Mouse (Mus musculus): ENCODE data around the gene Il27ra.
A peak's percentile ranks its signal among the peaks of the same experiment; 100 is the strongest.
"Not testable (repeated sequence)": the region's sequence is repeated elsewhere in the genome, so short reads cannot be mapped to it uniquely, and the experiment has no call there.

The Il27ra gene

GRCm38 (mm10) chr8:84019738-84020137 lies 22.7 kb downstream of the Il27ra start:
- DNase-seq (ENCODE audit: low spot score) = no peak

DNA sequence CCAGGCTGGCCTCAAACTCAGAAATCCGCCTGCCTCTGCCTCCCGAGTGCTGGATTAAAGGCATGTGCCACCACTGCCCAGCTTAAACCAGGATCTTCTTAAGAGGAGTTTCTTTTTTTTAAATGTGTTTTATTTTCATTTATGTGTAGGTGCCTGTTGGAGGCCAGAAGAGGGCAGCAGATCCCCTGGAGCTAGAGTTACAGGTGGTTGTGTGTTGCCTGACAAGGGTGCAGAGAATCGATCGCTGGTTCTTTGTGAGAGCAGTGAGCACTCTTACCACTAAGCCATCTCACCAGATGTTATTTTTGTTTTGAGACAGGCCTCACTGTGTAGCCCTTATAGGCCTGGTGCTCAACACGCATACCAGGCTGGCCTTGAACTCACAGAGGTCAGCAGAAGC lies 26.6 kb downstream of the Il27ra start:
- DNase-seq (ENCODE audit: low spot score) = no peak

GRCm38 (mm10) chr8:84012499-84013165 lies 29.8 kb downstream of the Il27ra start:
- no peak for DNase-seq (ENCODE audit: low spot score)

- no peak for DNase-seq (ENCODE audit: low spot score)
Measured at GRCm38 (mm10) chr8:84011705-84012498, 30.5 kb downstream of the Il27ra start, which contains the start of gene 2210011C24Rik. Gene 2210011C24Rik, minus strand, starts transcription at chr8:84012171.

DNA sequence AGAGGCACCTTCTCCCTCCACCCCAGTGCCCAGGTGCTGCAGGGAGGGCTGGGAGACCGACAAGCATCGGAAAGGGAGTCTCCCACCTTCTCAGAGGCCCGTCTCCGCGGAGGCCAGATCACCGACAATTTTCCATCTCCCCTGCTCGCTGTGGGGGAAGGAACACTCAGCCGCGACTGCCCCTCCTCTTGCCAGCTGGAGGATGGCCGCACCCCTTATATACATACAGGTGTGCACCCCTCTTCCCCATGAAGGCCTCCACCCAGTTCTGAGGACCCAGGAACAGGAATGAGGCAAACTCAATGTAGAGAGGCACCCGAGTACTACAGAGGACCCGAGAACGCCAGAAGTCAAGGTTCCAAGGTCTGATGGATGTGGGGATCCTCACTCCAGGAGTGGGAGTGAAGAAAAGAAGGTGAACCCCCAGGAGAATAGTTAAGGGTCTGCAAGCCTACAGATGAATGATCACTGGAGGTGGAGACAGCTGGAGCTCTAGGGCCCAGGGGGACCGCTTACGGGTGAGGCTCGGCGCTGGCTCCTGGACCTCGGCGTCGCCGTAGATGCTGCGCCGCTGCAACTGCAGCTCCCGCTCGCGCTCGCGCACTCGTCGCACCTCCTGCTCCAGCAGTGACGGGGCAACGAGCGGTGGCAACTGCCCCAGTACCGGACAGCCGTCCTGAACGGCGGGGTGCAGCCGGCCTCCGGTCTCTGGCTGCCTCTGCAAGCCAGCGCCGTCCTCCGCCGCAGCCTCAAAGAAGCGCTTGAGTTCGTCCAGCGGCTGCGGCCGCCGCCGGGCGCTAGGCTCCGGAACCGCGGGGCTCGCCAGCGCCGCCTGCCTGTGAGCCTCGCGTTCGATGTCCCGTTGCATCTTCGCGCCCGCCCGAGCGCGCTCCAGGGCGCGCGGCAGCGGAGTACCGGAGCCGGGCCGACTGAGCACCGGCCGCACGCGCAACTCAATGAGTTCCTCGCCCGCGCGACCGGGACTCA lies 31.5 kb downstream of the Il27ra start:
- peak; percentile 82 for DNase-seq (ENCODE audit: low spot score)

- peak; percentile 84 for DNase-seq (ENCODE audit: low spot score)
Measured at GRCm38 (mm10) chr8:84009876-84010275, 32.5 kb downstream of the Il27ra start.

GRCm38 (mm10) chr8:84008362-84008761 lies 34.0 kb downstream of the Il27ra start:
- no peak for DNase-seq (ENCODE audit: low spot score)

GRCm38 (mm10) chr8:84005502-84005901 lies 36.9 kb downstream of the Il27ra start:
- not testable (repeated sequence) for DNase-seq (ENCODE audit: low spot score)

- peak; percentile 93 for DNase-seq (ENCODE audit: low spot score)
Measured at GRCm38 (mm10) chr8:84004533-84005201, 37.7 kb downstream of the Il27ra start.

DNA sequence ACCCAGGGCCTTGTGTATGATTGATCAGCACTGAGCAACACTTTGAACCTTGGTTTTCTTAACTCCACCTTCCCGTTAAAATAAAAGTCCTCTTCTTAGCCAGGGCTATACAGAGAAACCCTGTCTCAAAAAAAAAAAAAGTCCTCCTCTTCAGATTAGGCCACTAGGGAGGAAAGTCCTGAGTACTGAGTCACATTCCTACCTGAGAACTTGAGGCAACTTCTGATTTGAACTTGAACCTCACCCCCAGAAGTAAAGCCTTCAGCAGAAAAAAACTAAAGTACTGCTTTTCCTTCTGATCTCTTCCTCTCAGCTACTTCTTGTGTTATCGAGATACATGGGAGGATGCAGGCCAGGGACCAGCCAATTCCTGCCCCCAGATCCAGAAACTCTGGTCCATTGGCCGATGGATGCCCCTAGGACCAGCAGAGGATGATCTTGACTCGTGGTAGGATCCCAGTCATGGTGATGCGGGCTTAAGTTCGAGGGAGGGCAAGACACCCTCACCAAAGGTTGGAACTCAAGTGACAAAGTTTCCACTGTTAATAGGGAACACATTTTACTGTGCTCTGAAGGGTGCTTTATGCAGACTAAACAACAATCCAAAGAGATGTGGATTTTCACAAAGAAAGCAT lies 38.7 kb downstream of the Il27ra start:
- DNase-seq (ENCODE audit: low spot score) = no peak

DNA sequence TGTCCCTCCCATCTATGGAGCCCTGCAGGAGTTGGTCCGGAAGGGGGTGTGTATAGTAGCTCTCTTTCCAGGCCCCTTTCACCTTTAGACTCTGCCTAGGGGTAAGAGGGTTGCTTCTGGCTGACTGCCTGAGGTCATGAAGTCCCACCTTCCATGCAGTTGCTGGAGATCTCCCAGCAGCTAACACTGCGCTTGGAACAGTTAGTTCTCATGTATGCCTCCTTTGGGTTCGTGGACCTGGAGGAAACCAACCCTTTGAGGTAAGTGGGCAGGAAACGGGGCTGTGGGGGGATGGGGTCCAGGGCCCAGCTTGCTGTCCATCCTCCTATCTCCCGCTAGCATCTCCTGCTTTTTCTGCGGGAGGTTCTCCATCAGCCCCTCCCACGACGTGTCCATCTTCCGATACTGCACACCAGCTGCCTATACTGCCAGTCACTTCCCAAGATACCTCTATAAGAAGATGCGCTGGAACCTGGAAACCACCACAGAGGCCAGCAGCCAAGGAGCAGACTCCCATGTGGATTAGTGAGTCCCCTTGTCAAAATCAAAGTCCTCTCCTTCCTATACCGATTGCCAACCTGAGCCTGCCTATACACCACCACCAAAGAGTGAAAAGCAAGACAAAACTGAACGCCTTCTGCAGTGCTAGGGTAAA lies 39.3 kb downstream of the Il27ra start:
- no peak for DNase-seq (ENCODE audit: low spot score)

- no peak for DNase-seq (ENCODE audit: low spot score)
Measured at GRCm38 (mm10) chr8:84001281-84002000, 40.9 kb downstream of the Il27ra start, which contains the start of gene 1700067K01Rik. Gene 1700067K01Rik, plus strand, starts transcription at chr8:84001502.

- DNase-seq (ENCODE audit: low spot score) = no peak
Measured at GRCm38 (mm10) chr8:83999825-84000224, 42.6 kb downstream of the Il27ra start.

DNA sequence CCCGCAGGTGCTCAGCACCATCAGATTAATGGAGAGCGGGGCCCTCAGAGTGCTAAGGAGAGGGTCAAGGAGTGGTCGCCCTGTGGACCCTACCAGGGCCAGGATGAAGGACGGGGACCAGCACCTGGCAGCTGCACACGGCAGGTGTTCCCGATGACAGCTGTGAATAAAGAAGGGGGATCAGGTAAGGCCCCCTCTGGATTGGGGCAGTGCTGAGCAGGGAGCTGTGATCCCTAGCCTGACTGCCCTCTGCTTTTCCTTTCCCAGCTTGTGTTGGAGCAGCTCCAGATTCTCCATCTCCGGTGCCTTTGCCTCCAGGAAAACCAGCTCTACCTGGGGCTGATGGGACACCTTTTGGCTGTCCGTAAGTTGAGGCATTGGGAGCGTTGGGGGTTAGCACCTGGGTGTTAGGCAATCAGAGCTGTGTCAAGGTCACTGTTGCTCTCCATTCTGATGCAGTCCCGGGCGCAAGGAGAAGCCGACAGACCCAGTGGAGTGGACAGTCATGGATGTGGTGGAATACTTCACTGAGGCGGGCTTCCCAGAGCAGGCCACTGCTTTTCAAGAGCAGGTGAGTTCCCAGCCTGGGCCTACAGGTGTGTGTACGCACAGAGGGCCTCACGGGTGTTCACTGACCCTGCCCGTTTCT lies 43.2 kb downstream of the Il27ra start:
- DNase-seq (ENCODE audit: low spot score) = no peak

DNA sequence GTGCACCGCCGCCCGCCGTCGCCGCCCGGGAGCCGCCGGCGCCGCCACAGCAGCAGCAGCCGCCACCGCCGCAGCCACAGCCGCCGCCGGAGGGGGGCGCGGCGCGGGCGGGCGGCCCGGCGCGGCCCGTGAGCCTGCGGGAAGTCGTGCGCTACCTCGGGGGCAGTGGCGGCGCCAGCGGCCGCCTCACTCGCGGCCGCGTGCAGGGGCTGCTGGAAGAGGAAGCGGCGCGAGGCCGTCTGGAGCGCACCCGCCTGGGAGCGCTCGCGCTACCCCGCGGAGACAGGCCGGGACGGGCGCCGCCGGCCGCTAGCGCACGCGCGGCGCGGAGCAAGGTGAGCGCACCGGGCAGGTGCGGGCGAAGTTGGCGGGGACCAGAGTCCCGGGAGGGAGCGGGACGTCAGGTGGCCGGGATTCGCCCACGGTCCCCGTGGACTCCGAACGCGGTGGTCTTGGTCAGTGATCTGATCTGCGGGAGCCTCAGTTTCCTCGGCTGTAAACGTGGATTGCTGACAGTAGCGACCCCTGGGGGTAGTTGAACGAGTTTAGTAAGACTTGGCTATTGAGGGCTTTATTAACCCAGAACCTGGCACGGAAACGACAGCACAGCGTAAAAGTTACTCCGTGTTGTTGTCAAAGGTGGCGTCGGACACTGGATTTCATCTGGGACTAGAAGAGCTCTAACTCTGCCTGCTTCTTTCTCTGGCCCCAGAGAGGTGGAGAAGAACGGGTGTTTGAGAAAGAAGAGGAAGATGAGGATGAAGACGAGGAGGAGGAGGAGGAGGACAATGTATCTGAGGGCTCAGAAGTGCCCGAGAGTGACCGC lies 43.9 kb downstream of the Il27ra start:
- DNase-seq (ENCODE audit: low spot score) = peak; percentile 65

GRCm38 (mm10) chr8:83997511-83998141 lies 44.8 kb downstream of the Il27ra start, which contains the start of gene Samd1:
Gene Samd1, plus strand, starts transcription at chr8:83997672.
- DNase-seq (ENCODE audit: low spot score) = peak; percentile 64

DNA sequence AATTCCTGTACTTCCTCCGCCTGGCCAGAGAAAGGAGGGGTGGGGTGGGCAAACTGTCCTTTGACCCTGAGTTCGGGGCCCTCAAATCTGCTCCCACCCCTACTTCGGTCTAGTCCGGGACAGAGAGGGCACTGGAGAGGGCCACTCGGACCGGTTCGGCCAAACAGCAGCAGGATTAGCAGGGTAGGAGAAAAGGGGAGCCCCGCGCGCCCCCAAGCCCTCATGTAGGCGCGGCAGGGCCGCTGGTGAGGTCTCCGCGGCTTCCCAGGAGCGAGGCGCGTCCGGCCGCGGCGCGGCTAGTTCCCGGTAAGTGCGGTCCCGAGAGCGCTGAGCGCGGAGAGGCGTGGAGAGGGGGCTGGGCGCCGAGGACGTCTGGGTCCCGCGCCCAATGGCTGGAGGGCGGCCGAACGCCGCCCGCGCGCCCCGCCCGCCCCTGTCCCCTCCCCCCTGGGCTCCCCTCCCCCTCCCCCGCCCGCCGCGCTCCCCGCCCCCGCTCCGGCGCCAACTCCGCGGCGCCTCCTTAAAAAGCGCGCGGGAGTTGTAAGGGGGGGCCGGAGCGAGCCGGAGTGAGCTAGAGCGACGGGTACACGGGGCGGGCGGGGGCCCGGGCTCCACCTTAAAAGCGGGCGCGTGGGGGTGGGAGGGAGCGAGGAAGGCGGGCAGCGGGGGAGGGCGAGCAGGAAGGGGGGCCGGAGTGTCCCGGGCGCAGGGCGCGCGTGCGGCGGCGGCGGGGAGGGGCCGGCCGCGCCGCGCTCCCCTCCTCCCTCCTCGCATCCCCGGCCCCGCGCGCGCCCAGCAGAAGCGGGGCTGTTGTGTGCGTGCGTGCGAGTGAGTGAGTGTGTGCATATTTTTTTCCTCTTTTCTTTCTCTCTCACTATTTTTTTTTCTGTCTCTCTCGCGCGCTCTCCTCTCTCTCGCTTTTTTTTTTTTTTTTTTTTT lies 45.6 kb downstream of the Il27ra start:
- DNase-seq (ENCODE audit: low spot score) = peak; percentile 89

Measured in ovary, postnatal 36 days (tissue).